Mouse (Mus musculus) bone marrow macrophage, adult 2 months (primary cell): ENCODE results near the gene Mxi1.
"Not testable (repeated sequence)": the region's sequence is repeated elsewhere in the genome, so short reads cannot be mapped to it uniquely, and the experiment has no call there.

Source experiments
- CTCF ChIP-seq: IDR thresholded peaks from 2 replicates; pipeline ENCODE4 v1.5.1; 2012; ENCODE audit warnings: low read depth, mild to moderate bottlenecking, low read length, moderate library complexity
- POLR2A ChIP-seq: IDR thresholded peaks from 2 replicates; pipeline ENCODE4 v1.6.1; 2012; ENCODE audit warnings: mild to moderate bottlenecking, low read depth, low read length, borderline replicate concordance

DNA sequence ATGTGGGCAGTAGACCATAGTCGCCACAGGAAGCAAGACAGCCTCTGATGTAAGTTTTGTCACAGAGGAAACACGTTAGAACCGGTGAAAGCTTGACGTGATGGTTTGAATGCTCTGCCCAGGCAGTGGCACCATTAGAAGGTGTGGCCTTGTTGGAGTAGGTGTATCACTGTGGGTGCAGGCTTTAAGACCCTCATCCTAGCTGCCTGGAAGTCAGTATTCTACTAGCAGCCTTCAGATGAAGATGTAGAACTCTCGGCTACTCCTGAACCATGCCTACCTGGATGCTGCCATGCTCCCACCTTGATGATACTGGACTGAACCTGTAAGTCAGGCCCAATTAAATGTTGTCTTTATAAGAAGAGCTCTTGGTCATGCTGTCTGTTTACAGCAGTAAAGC is 85.5 kb downstream of the Mxi1 start:
- not testable (repeated sequence) for TF ChIP-seq POLR2A, CTCF
